Mouse (Mus musculus) neural tube, embryonic 14.5 days (tissue): ENCODE measurements at regions not wholly inside any gene's neighbourhood (a gene's known extent, or its start where the extent isn't known, plus 50 kb on each side); places are given as distances from the start of the nearest gene placed in this dataset.

Experiments
- ATAC-seq: fragments of 200-750 bp; cut with Nextera tagmentation; 2 replicates; pipeline ENCODE4 v1.8.0; 2017; ENCODE audit warnings: low read depth, mild to moderate bottlenecking, moderate TSS enrichment, moderate library complexity
- H3K27ac ChIP-seq: fragments of 300-500 bp; sonication (generic); 2 replicates; pipeline ENCODE4 v1.5.1; 2014; ENCODE audit warnings: low read depth, mild to moderate bottlenecking, control low read depth, low read length, moderate library complexity, mixed read lengths
- H3K27me3 ChIP-seq: fragments of 300-500 bp; sonication (generic); 2 replicates; pipeline ENCODE4 v1.6.1; 2014; ENCODE audit warnings: low read length; ENCODE audit not compliant: control insufficient read depth, insufficient read depth
- H3K36me3 ChIP-seq: fragments of 300-500 bp; sonication (generic); 2 replicates; pipeline ENCODE4 v1.6.1; 2014; ENCODE audit warnings: low read length, mixed read lengths; ENCODE audit not compliant: control insufficient read depth, insufficient read depth
- H3K4me1 ChIP-seq: fragments of 300-500 bp; sonication (generic); 2 replicates; pipeline ENCODE4 v1.6.1; 2014; ENCODE audit warnings: low read length; ENCODE audit not compliant: control insufficient read depth, insufficient read depth
- H3K4me2 ChIP-seq: fragments of 300-500 bp; sonication (generic); 2 replicates; pipeline ENCODE4 v1.6.1; 2014; ENCODE audit warnings: mild to moderate bottlenecking, low read depth, low read length, control low read depth
- H3K4me3 ChIP-seq: fragments of 300-500 bp; sonication (generic); 2 replicates; pipeline ENCODE4 v1.5.1; 2014; ENCODE audit warnings: low read depth, low read length, control low read depth, mixed read lengths
- H3K9ac ChIP-seq: fragments of 300-500 bp; sonication (generic); replicated peaks from 2 replicates; pipeline ENCODE4 v1.6.1; 2014; ENCODE audit warnings: low read depth, mild to moderate bottlenecking, control low read depth, low read length, mixed read lengths
- H3K9me3 ChIP-seq: fragments of 300-500 bp; sonication (generic); 2 replicates; pipeline ENCODE4 v1.6.1; 2016; ENCODE audit warnings: low read length; ENCODE audit not compliant: control insufficient read depth
- WGBS: fragments of 180-500 bp; shearing (Covaris S2); extraction: QIAGEN DNeasy Blood & Tissue Kit; methylation state at CpG from one replicate; pipeline ENCODE4 v1.1.7; 2014; 5-methylcytosine and 5-hydroxymethylcytosine counted together

GRCm38 (mm10) chr5:139651041-139651440 lies 85.1 kb downstream of the Micall2 start:
- no peaks in the 10 kb centered on the region for H3K9me3 ChIP-seq
- WGBS: 48% methylated on average over 4 of the region's 4 CpGs

More at GRCm38 (mm10) chr5:139651041-139651440, 85.1 kb downstream of the Micall2 start:
- Histone ChIP-seq H3K4me3 (no peak overlapping the region), H3K27ac (no peak overlapping the region), H3K36me3 (no peaks in the 10 kb centered on the region), H3K4me1 (no peaks in the 10 kb centered on the region), H3K9ac (no peak overlapping the region), H3K4me2 (no peak overlapping the region), H3K27me3 (no peaks in the 10 kb centered on the region)
- no peak for ATAC-seq
